Comparison of ENCODE assay signal across 36 mouse cellular contexts in genomic region chr1:139839290-139839689, GRCm38 (mm10). TPM values are rescaled to one million over a fixed set of nuclear protein-coding genes. Genes with fewer than 3 reads are reported as not detected.
"Had no signal": no experiment of that assay in that cellular context is flagged by ENCODE, and none has a peak within 500 bp of the region (broad histone marks: within the 10 kb centered on the region; RNA-seq: fewer than 3 reads in every experiment).

No protein-coding gene starts in this region.

- H3K27ac ChIP-seq: heart, adult 2 months; heart, embryonic 13.5 days; heart, embryonic 15.5 days; hindbrain, embryonic 13.5 days; hindbrain, embryonic 15.5 days; hindbrain, postnatal 0 days; kidney, embryonic 15.5 days; kidney, postnatal 0 days; layer of hippocampus, adult 2 months; limb, embryonic 13.5 days; limb, embryonic 15.5 days; liver, embryonic 12.5 days; liver, embryonic 14.5 days had no signal

- H3K4me1 ChIP-seq: heart, embryonic 13.5 days; heart, embryonic 15.5 days; hindbrain, embryonic 13.5 days; hindbrain, embryonic 15.5 days; kidney, embryonic 15.5 days; limb, embryonic 13.5 days; limb, embryonic 15.5 days; liver, embryonic 12.5 days had no signal

- H3K9me3 ChIP-seq: heart, embryonic 15.5 days; hindbrain, embryonic 13.5 days; hindbrain, embryonic 15.5 days; kidney, embryonic 15.5 days; limb, embryonic 15.5 days; liver, embryonic 12.5 days had no signal

- ATAC-seq: hindbrain, postnatal 0 days; intestine, embryonic 16.5 days; liver, embryonic 12.5 days had no signal

- H3K36me3 ChIP-seq: heart, embryonic 13.5 days; heart, embryonic 15.5 days; hindbrain, embryonic 13.5 days; hindbrain, embryonic 15.5 days; kidney, embryonic 15.5 days; limb, embryonic 13.5 days; limb, embryonic 15.5 days; liver, embryonic 12.5 days had no signal

- DNase-seq: gastrocnemius, postnatal 14 days; gastrocnemius, postnatal 36 days; heart, adult 2 months; heart, postnatal 14 days; heart, postnatal 36 days; kidney, adult 11 months; kidney, adult 2 months; kidney, adult 9 months; kidney, postnatal 14 days; kidney, postnatal 36 days; layer of hippocampus, postnatal 36 days; left cerebral cortex, postnatal 4 days had no signal

- H3K4me3 ChIP-seq: heart, adult 2 months; heart, embryonic 13.5 days; heart, embryonic 15.5 days; hindbrain, embryonic 13.5 days; hindbrain, embryonic 15.5 days; kidney, embryonic 15.5 days; layer of hippocampus, adult 2 months; limb, embryonic 13.5 days; limb, embryonic 15.5 days; liver, embryonic 12.5 days had no signal

- H3K4me2 ChIP-seq: heart, embryonic 11.5 days; heart, embryonic 13.5 days; heart, embryonic 15.5 days; hindbrain, embryonic 13.5 days; hindbrain, embryonic 15.5 days; kidney, embryonic 15.5 days; limb, embryonic 13.5 days; limb, embryonic 15.5 days; liver, embryonic 12.5 days had no signal

- H3K9ac ChIP-seq: heart, embryonic 13.5 days; heart, embryonic 15.5 days; hindbrain, embryonic 13.5 days; hindbrain, embryonic 15.5 days; kidney, embryonic 15.5 days; limb, embryonic 13.5 days; limb, embryonic 15.5 days; liver, embryonic 12.5 days; liver, embryonic 14.5 days had no signal

- H3K27me3 ChIP-seq: heart, embryonic 13.5 days; heart, embryonic 15.5 days; hindbrain, embryonic 13.5 days; hindbrain, embryonic 15.5 days; kidney, embryonic 15.5 days; limb, embryonic 13.5 days; limb, embryonic 15.5 days; liver, embryonic 12.5 days had no signal

RNA-seq across cellular contexts. Expression of gene Cfhr2, which starts 19.2 kb away (rescaled TPM):
- total RNA-seq: gastrocnemius, postnatal 36 days; hematopoietic stem cell, adult 5-6 weeks; layer of hippocampus, postnatal 10 days had no signal
- polyA plus RNA-seq: gonadal fat pad, adult 2 months; heart, adult 2 months; heart, embryonic 11.5 days; heart, embryonic 13.5 days; heart, embryonic 15.5 days; heart, postnatal 0 days; hindbrain, embryonic 11.5 days; hindbrain, embryonic 13.5 days; hindbrain, embryonic 15.5 days; hindbrain, postnatal 0 days; intestine, embryonic 14.5 days; limb, embryonic 11.5 days; limb, embryonic 13.5 days; liver, embryonic 12.5 days had no signal

RNA-seq across cellular contexts. Expression of gene Gm4788, which starts 58.2 kb away (rescaled TPM):
- total RNA-seq: gastrocnemius, adult 8-10 months; gastrocnemius, postnatal 14 days; heart, adult 2 months; heart, postnatal 14 days; hematopoietic stem cell, adult 5-6 weeks; hindbrain, postnatal 0 days; layer of hippocampus, adult 2 months; layer of hippocampus, postnatal 10 days; layer of hippocampus, postnatal 36 days; left cerebral cortex, adult 18-20 months; left cerebral cortex, postnatal 10 days; left cerebral cortex, postnatal 4 days had no signal
- polyA plus RNA-seq: gonadal fat pad, adult 2 months; heart, adult 2 months; heart, embryonic 11.5 days; heart, embryonic 13.5 days; heart, embryonic 15.5 days; heart, postnatal 0 days; hindbrain, embryonic 11.5 days; hindbrain, embryonic 13.5 days; hindbrain, embryonic 15.5 days; hindbrain, postnatal 0 days; intestine, embryonic 14.5 days; intestine, embryonic 16.5 days; kidney, adult 2 months; kidney, postnatal 0 days; limb, embryonic 11.5 days; limb, embryonic 13.5 days; limb, embryonic 15.5 days; liver, embryonic 12.5 days had no signal
